Mouse (Mus musculus) heart, adult 2 months (tissue): ENCODE measurements at regions not wholly inside any gene's neighbourhood (a gene's known extent, or its start where the extent isn't known, plus 50 kb on each side); places are given as distances from the start of the nearest gene placed in this dataset.
A peak's percentile ranks its signal among the peaks of the same experiment; 100 is the strongest.

Experiments
- DNase-seq, 2 experiments: peaks; one replicate each; pipeline ENCODE4 v3.0.0; 2021
- H3K27ac ChIP-seq: fragments of 200-600 bp; 2 replicates; pipeline ENCODE4 v1.8.1; 2022
- H3K27me3 ChIP-seq: fragments of 200-500 bp; 2 replicates; pipeline ENCODE4 v1.6.1; 2012; ENCODE audit warnings: mild to moderate bottlenecking, low read length, inconsistent platforms, mixed read lengths; ENCODE audit not compliant: control insufficient read depth, insufficient read depth
- H3K36me3 ChIP-seq: fragments of 200-500 bp; 2 replicates; pipeline ENCODE4 v1.6.1; 2012; ENCODE audit warnings: low read length, inconsistent platforms; ENCODE audit not compliant: control insufficient read depth, insufficient read depth
- H3K4me1 ChIP-seq: fragments of 200-500 bp; 2 replicates; pipeline ENCODE4 v1.6.1; 2011; ENCODE audit warnings: low read length; ENCODE audit not compliant: control insufficient read depth, insufficient read depth
- H3K4me3 ChIP-seq: fragments of 200-600 bp; 2 replicates; pipeline ENCODE4 v1.8.1; 2022
- H3K79me2 ChIP-seq: fragments of 200-500 bp; replicated peaks from 2 replicates; pipeline ENCODE4 v1.6.1; 2012; ENCODE audit warnings: mild to moderate bottlenecking, inconsistent platforms, low read length, moderate library complexity, mixed read lengths; ENCODE audit not compliant: control insufficient read depth, insufficient read depth
- H3K9ac ChIP-seq: fragments of 200-500 bp; 2 replicates; pipeline ENCODE4 v1.6.1; 2012; ENCODE audit warnings: low read depth, mild to moderate bottlenecking, control low read depth, inconsistent platforms, low read length, mixed read lengths
- CTCF ChIP-seq: fragments of 200-600 bp; IDR thresholded peaks from 2 replicates; pipeline ENCODE4 v1.8.1; 2022; ENCODE audit warnings: antibody characterized with exemption, mild to moderate bottlenecking, moderate library complexity
- EP300 ChIP-seq: fragments of 200-500 bp; IDR thresholded peaks from 2 replicates; pipeline ENCODE4 v1.6.1; 2011; ENCODE audit warnings: low read depth, low read length, control low read depth; ENCODE audit not compliant: insufficient read depth
- POLR2A ChIP-seq: fragments of 200-500 bp; IDR thresholded peaks from 2 replicates; pipeline ENCODE4 v1.6.1; 2011; ENCODE audit warnings: mild to moderate bottlenecking, low read depth, low read length, control low read depth; ENCODE audit not compliant: insufficient read depth
- whole genome bisulfite sequencing: fragments of 180-500 bp; shearing (Covaris S2); methylation state at CpG from one replicate; pipeline ENCODE4 v1.1.7; 2018; 5-methylcytosine and 5-hydroxymethylcytosine counted together
- intact Hi-C: fragments of 180-260 bp; cut with DNase I; formaldehyde crosslinking; loops from one replicate; pipeline ENCODE4 v1.15.1; 2025

DNA sequence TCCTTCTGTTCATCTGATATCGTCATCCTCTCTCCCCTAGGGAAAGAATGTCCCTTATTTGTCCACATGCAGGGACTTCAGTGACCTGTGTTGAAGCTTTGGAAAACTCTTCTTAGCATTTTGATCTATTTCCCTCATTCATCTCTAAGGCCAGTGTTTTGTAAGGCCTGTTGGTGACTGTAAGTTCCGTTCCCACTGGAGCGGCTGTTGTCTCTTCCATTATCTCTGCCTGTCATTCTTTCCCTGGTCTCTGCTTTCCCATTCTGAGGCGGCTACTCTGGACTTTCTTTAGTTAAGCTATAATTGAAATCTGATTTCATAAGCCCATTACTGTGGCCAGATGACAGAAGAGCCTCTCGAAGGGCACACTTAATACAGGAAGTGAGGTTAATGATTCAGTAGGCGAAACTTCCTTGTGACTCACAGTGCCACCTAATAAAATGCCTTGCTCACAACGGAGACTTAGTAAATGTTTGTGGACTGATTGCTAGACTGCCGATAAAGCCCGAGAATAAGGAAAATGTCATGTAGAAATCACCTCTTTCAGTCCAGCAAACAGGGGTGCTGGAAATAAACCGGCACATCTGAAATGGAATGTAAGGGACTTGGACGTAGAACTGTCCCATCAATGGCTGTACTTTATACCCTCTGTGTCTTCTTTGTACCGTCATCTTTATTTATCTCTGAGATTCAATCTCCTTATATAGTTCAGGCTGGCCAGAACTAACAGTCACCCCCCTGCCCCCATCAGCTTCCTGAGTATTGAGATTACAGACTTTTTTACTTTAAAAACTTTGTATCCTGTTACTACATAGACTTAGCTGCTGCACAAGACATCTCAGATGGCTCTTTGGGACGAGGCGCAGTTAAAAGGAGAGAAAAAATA lies 250.1 kb downstream of the Klf5 start:
- Histone ChIP-seq H3K4me3 (no peak overlapping the region), H3K9ac (no peak overlapping the region), H3K4me1 (no peaks in the 10 kb centered on the region), H3K79me2 (no peaks in the 10 kb centered on the region), H3K27ac (no peak overlapping the region), H3K36me3 (no peaks in the 10 kb centered on the region), H3K27me3 (no peaks in the 10 kb centered on the region)
- intact Hi-C loops: no loop called here
- DNase-seq: no peak
- no peak for TF ChIP-seq POLR2A
- no peak for TF ChIP-seq EP300
- TF ChIP-seq CTCF: no peak
- WGBS: 46% methylated on average over 14 of the region's 14 CpGs

DNA sequence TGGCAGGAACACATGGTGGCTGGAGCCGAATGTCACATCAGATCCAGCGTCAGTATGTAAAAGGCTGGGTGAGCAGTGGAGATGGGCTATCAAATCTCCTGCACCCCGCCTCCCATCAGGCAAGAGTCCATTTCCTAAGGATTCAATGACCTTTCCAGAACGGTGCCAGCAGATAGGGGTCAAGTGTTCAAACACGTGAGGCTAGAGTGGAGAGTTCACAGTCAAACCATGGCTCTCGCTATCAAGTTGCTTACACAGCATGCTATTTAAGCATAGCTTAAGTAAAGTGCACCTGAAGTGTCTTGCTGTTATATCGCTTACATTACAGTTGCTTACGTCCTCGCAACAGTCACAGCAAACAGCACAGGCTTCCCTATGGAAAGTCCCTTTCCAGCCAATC lies 265.5 kb downstream of the Klf5 start:
- H3K9ac ChIP-seq: no peak overlapping the region
- H3K4me3 ChIP-seq: no peak overlapping the region
- no peaks in the 10 kb centered on the region for H3K79me2 ChIP-seq
- H3K36me3 ChIP-seq: no peaks in the 10 kb centered on the region
- WGBS: 74% methylated on average over 9 of the region's 9 CpGs
- H3K27ac ChIP-seq: no peak overlapping the region
- TF ChIP-seq POLR2A: no peak
- TF ChIP-seq EP300: no peak
- no peak for TF ChIP-seq CTCF
- intact Hi-C loops: no loop called here
- no peaks in the 10 kb centered on the region for H3K4me1 ChIP-seq
- no peaks in the 10 kb centered on the region for H3K27me3 ChIP-seq
- no peak for DNase-seq

DNA sequence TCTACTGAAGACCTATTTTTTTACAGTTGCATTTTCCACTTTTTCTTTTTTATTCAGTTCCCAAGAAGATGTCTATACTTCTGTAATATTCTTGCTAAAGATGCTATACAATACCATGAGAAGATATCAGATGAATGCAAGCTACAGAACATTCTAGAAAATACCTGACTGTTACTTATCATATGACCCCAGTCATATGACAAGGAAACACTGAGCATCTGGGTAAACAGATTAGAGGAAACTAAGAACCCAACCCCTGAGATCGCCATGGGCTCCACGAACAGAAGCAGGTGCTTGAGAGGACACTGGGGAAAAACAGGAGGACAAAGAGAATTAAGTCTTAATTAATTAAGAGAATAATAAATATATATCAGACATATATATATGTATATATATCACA lies 275.7 kb downstream of the Klf5 start:
- H3K79me2 ChIP-seq: no peaks in the 10 kb centered on the region
- no peak overlapping the region for H3K4me3 ChIP-seq
- H3K9ac ChIP-seq: no peak overlapping the region
- no peak for DNase-seq
- no peaks in the 10 kb centered on the region for H3K4me1 ChIP-seq
- intact Hi-C loops: no loop called here
- no peaks in the 10 kb centered on the region for H3K27me3 ChIP-seq
- TF ChIP-seq POLR2A (no peak), EP300 (no peak), CTCF (no peak)
- H3K27ac ChIP-seq: no peak overlapping the region
- H3K36me3 ChIP-seq: no peaks in the 10 kb centered on the region
- WGBS: 50% methylated on average over 2 of the region's 2 CpGs

DNA sequence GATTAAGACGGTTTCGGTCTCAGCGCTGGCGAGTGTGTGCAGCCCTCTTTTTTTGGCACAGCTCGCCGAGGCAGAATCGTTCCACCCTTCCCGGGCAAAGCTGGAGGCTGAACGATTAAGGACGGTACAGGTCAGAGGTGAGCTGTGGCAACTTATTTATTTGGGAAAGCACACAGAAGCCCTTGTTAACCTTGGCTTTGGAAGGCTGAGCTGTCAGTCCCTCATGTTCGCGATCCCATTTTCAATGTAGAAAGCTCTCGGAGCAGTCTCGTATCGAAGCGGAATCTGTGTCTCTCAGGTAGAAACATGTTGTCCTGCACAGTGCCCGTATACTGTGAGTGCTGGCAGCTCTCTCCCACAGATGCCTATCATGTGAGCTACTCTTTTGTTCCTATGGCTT lies 280.2 kb downstream of the Klf5 start:
- H3K27ac ChIP-seq: no peak overlapping the region
- no peak overlapping the region for H3K9ac ChIP-seq
- intact Hi-C loops: no loop called here
- H3K27me3 ChIP-seq: no peaks in the 10 kb centered on the region
- no peaks in the 10 kb centered on the region for H3K4me1 ChIP-seq
- H3K36me3 ChIP-seq: no peaks in the 10 kb centered on the region
- WGBS: 59% methylated on average over 17 of the region's 17 CpGs
- no peaks in the 10 kb centered on the region for H3K79me2 ChIP-seq
- peak in 1 of 2 experiments; percentile 8 for DNase-seq
- peak overlapping the region; percentile 16; the same call in 1 of the 2 replicates for H3K4me3 ChIP-seq
- TF ChIP-seq EP300: no peak
- no peak for TF ChIP-seq CTCF
- no peak for TF ChIP-seq POLR2A

DNA sequence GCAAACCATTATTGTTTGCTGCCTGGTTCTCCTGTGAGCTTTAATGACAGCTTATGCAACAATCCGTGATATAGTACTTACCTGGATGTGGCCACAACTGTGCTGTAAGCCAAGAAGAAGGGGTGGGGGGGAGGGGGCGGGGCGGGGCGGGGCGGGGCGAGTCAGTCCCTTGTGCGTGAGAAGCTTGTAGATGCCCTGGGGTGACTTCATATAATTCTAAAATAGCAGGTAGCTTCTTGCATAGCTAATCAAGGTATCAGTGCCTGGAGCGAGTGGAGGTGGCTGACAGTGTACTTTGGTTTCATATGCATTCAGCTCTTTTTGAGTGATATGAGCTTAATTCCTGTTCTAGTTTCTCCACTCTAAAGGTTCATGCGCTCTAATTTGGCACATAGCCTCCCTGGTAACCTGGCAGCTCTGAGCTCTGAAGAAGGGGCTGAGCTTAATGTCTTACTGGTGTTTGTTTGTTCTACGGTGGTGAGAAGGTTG lies 280.8 kb downstream of the Klf5 start:
- TF ChIP-seq CTCF: no peak
- TF ChIP-seq POLR2A: no peak
- TF ChIP-seq EP300: no peak
- Histone ChIP-seq H3K9ac (no peak overlapping the region), H3K27me3 (no peaks in the 10 kb centered on the region), H3K79me2 (no peaks in the 10 kb centered on the region), H3K4me3 (no peak overlapping the region), H3K4me1 (no peaks in the 10 kb centered on the region), H3K36me3 (no peaks in the 10 kb centered on the region), H3K27ac (no peak overlapping the region)
- no peak for DNase-seq
- 23% methylated on average over 10 of the region's 10 CpGs for whole genome bisulfite sequencing
- intact Hi-C loops: no loop called here

DNA sequence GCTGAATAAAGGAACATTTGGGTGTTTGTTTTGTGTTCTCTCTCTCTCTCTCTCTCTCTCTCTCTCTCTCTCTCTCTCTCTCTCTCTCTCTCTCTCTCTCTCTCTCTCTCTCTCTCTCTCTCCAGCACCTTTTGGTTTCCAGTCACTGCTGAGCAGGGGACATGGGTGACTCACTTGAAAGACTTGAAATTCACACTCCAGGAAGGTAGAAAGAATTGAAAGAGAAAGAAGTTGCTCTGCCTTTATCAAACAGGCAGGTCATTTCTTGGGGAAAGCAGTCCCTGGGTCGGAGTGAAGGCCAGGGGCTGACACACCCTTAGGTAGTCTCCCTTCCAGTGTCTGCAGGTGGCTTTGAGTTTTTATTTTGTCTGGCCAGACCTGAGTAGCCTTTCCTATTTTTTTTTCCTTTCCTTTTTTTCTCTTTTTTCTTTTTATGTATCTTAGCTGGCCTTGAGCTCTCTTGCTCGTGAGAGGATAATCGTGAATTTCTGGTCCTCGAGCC lies 281.3 kb downstream of the Klf5 start:
- no peak for DNase-seq
- Histone ChIP-seq H3K4me3 (no peak overlapping the region), H3K9ac (no peak overlapping the region), H3K79me2 (no peaks in the 10 kb centered on the region), H3K27ac (no peak overlapping the region), H3K27me3 (no peaks in the 10 kb centered on the region), H3K4me1 (no peaks in the 10 kb centered on the region), H3K36me3 (no peaks in the 10 kb centered on the region)
- TF ChIP-seq POLR2A (no peak), CTCF (no peak), EP300 (no peak)
- WGBS: 70% methylated on average over 4 of the region's 4 CpGs
- intact Hi-C loops: no loop called here
